Mouse (Mus musculus) brain, embryonic 14.5 days (tissue): ENCODE results near the gene Pif1. TPM values are rescaled to one million over a fixed set of nuclear protein-coding genes. Genes with fewer than 3 reads are reported as not detected.

ENCODE experiments used
- DNase-seq: peaks from one replicate; pipeline ENCODE4 v3.0.0-alpha.2; 2011; ENCODE audit warnings: low read depth
- CTCF ChIP-seq: fragments of 200-500 bp; IDR thresholded peaks from 2 replicates; pipeline ENCODE4 v1.5.1; 2012; ENCODE audit warnings: inconsistent platforms, mild to moderate bottlenecking, moderate library complexity, borderline replicate concordance; ENCODE audit not compliant: insufficient read depth, insufficient read length; ENCODE audit errors: extremely low read depth
- POLR2A ChIP-seq: fragments of 200-500 bp; IDR thresholded peaks from 2 replicates; pipeline ENCODE4 v1.6.1; 2012; ENCODE audit warnings: mild to moderate bottlenecking, inconsistent platforms, borderline replicate concordance; ENCODE audit not compliant: poor library complexity, insufficient read depth, insufficient read length, severe bottlenecking; ENCODE audit errors: extremely low read depth
- polyA plus RNA-seq: library from polyadenylated mRNA; depleted of rRNA; stranded (reverse); fragments of >200 nt; gene quantifications from 2 replicates; pipeline ENCODE4 v1.2.3, GENCODE M21; 2012

The Pif1 gene
- polyA plus RNA-seq, 1 experiment, result 7.7 TPM

DNA sequence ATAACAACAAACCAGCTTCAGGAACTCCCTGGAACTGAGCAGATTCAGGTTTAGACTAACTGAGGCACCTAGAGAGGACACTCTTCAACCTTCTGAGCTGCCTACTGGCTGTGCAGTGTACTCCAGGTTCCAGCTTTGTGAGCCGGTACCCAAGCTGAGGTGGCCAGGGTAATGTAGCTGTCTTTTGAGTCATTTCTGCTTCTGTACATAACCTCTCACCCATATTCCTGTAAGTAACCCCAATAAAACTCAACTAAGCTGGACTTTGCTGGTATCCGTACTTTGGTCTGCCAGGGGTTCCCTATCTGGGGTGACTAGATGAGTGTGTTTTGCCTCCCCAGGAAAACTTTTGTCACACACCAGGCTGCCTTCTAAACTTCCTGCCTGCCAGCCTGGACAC is 22.3 kb upstream of the Pif1 start:
- no peak for TF ChIP-seq CTCF
- no peak for TF ChIP-seq POLR2A

GRCm38 (mm10) chr9:65568787-65569186 is 18.2 kb upstream of the Pif1 start:
- DNase-seq, result no peak
- no peak for TF ChIP-seq POLR2A
- TF ChIP-seq CTCF, result no peak

More for the DNA sequence above, 22.3 kb upstream of the Pif1 start:
- DNase-seq, result no peak

GRCm38 (mm10) chr9:65569491-65569971 is 17.4 kb upstream of the Pif1 start:
- DNase-seq, result no peak
- TF ChIP-seq POLR2A (no peak), CTCF (no peak)

DNA sequence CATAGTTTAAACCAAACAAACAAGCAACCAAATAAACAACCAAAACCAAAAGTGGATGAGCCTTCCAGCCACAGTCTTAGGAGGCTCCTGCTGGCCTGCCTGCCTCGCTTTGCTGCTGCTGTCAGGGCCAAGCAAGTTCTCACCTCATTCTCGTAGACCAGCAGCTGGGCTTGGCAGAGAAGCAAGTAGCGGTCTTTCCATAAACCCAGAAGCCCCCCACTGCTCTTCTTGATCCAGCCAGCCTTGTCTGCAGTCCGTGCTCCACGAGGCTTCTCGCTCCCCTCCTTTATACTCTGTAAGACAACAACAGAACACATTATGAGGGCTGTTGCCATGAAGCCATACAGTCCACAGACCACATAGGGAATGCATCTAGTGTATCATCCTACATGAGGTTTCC is 14.1 kb upstream of the Pif1 start:
- DNase-seq, result no peak
- TF ChIP-seq CTCF (no peak), POLR2A (no peak)

GRCm38 (mm10) chr9:65574513-65575392 is 12.2 kb upstream of the Pif1 start:
- DNase-seq, result no peak
- TF ChIP-seq CTCF (no peak), POLR2A (no peak)

GRCm38 (mm10) chr9:65575393-65576196 is 11.4 kb upstream of the Pif1 start:
- no peak for TF ChIP-seq CTCF
- no peak for TF ChIP-seq POLR2A
- DNase-seq, result peak; percentile 67

- TF ChIP-seq CTCF (no peak), POLR2A (no peak)
- no peak for DNase-seq
These were observed 10.0 kb upstream of the Pif1 start for GRCm38 (mm10) chr9:65576861-65577510.

GRCm38 (mm10) chr9:65577511-65578196 is 9.3 kb upstream of the Pif1 start:
- DNase-seq, result no peak
- no peak for TF ChIP-seq POLR2A
- no peak for TF ChIP-seq CTCF

- no peak for TF ChIP-seq POLR2A
- no peak for TF ChIP-seq CTCF
- DNase-seq, result no peak
These were observed 8.1 kb upstream of the Pif1 start for GRCm38 (mm10) chr9:65578801-65579249.

GRCm38 (mm10) chr9:65579781-65580371 is 7.1 kb upstream of the Pif1 start, which contains the start of gene Plekho2:
Plekho2 (minus strand) TSS chr9:65580040.
- TF ChIP-seq CTCF (no peak), POLR2A (peak; percentile 35; the same call in 1 of the 2 replicates)

More at GRCm38 (mm10) chr9:65579781-65580371, 7.1 kb upstream of the Pif1 start, which contains the start of gene Plekho2:
- peak; percentile 99 for DNase-seq
